Mouse (Mus musculus) left cerebral cortex, postnatal 25 days (tissue): ENCODE measurements around the gene Top1. TPM values are rescaled to one million over a fixed set of nuclear protein-coding genes. Genes with fewer than 3 reads are reported as not detected.

Experiments
- DNase-seq, 2 experiments: peaks; one replicate each; pipeline ENCODE4 v3.0.0; 2022; ENCODE audit warnings: low spot score in 2 of 2, mixed read lengths in 1 of 2
- intact Hi-C: fragments of 180-260 bp; cut with DNase I; formaldehyde crosslinking; loops from one replicate; pipeline ENCODE4 v1.15.1; 2025
- total RNA-seq, 2 experiments: library from RNA; stranded (reverse); gene quantifications; 2 replicates each; pipeline ENCODE4 v1.2.3; 2021

Gene Top1
- total RNA-seq: 10 to 100 TPM; 83.0 to 85.7 TPM

GRCm38 (mm10) chr2:160645614-160646137, at the start of gene Top1:
Gene Top1 (plus strand): TSS chr2:160645888.
- peak; percentile 97 to 99 for DNase-seq
- intact Hi-C loops: no loop called here

GRCm38 (mm10) chr2:160597582-160598281, 48.0 kb upstream of the Top1 start:
- intact Hi-C loops: loop anchor here (1.0 kb wide), 1 partner anchor 290 kb away; no protein-coding TSS in a partner anchor
- DNase-seq: peak; percentile 77 to 80

- DNase-seq: no peak
- intact Hi-C loops: loop anchor here (5.0 to 10.0 kb wide), 2 partner anchors 83 to 340 kb away; no protein-coding TSS in a partner anchor
Measured at GRCm38 (mm10) chr2:160601805-160602204, 43.9 kb upstream of the Top1 start.

- DNase-seq: no peak
- intact Hi-C loops: loop anchor here (5.0 to 10.0 kb wide), 2 partner anchors 81 to 339 kb away; no protein-coding TSS in a partner anchor
Measured at GRCm38 (mm10) chr2:160603154-160603933, 42.3 kb upstream of the Top1 start.

GRCm38 (mm10) chr2:160610012-160610411, 35.7 kb upstream of the Top1 start:
- intact Hi-C loops: no loop called here

GRCm38 (mm10) chr2:160613186-160613919, 32.3 kb upstream of the Top1 start:
- DNase-seq: no peak
- intact Hi-C loops: no loop called here

More at GRCm38 (mm10) chr2:160610012-160610411, 35.7 kb upstream of the Top1 start:
- peak in 1 of 2 experiments; percentile 9 for DNase-seq

- no peak for DNase-seq
- intact Hi-C loops: no loop called here
Measured at GRCm38 (mm10) chr2:160617741-160618140, 27.9 kb upstream of the Top1 start.

GRCm38 (mm10) chr2:160618619-160619220, 27.0 kb upstream of the Top1 start:
- intact Hi-C loops: no loop called here

GRCm38 (mm10) chr2:160619300-160619699, 26.4 kb upstream of the Top1 start:
- no peak for DNase-seq
- intact Hi-C loops: no loop called here

More at GRCm38 (mm10) chr2:160618619-160619220, 27.0 kb upstream of the Top1 start:
- DNase-seq: no peak

- intact Hi-C loops: no loop called here
- DNase-seq: peak in 1 of 2 experiments; percentile 19
Measured at GRCm38 (mm10) chr2:160619831-160620230, 25.9 kb upstream of the Top1 start.

GRCm38 (mm10) chr2:160620279-160620963, 25.3 kb upstream of the Top1 start:
- intact Hi-C loops: no loop called here
- DNase-seq: peak in 1 of 2 experiments; percentile 32

GRCm38 (mm10) chr2:160621001-160621448, 24.7 kb upstream of the Top1 start:
- intact Hi-C loops: no loop called here
- peak in 1 of 2 experiments; percentile 51 for DNase-seq

GRCm38 (mm10) chr2:160621661-160622211, 24.0 kb upstream of the Top1 start:
- intact Hi-C loops: no loop called here
- DNase-seq: peak; percentile 57 to 80

- DNase-seq: no peak
- intact Hi-C loops: no loop called here
Measured at GRCm38 (mm10) chr2:160622646-160623045, 23.0 kb upstream of the Top1 start.

GRCm38 (mm10) chr2:160623745-160624144, 21.9 kb upstream of the Top1 start:
- DNase-seq: no peak
- intact Hi-C loops: no loop called here

GRCm38 (mm10) chr2:160627207-160628025, 18.3 kb upstream of the Top1 start:
- DNase-seq: no peak
- intact Hi-C loops: no loop called here

- intact Hi-C loops: no loop called here
- DNase-seq: no peak
Measured at GRCm38 (mm10) chr2:160628055-160628454, 17.6 kb upstream of the Top1 start.
